Mouse (Mus musculus) central nervous system, embryonic 14 days (tissue): Measurements from ENCODE around the gene Mpz. TPM values are rescaled to one million over a fixed set of nuclear protein-coding genes. Genes with fewer than 3 reads are reported as not detected.

Experiments
- polyA plus RNA-seq: library from polyadenylated mRNA; depleted of rRNA; stranded (reverse); fragments of >200 nt; gene quantifications from 2 replicates; pipeline ENCODE4 v1.2.3, GENCODE M21; 2012; rRNA removed

Mpz gene
- 3.0 and 10.7 TPM in 2 replicates for polyA plus RNA-seq

DNA sequence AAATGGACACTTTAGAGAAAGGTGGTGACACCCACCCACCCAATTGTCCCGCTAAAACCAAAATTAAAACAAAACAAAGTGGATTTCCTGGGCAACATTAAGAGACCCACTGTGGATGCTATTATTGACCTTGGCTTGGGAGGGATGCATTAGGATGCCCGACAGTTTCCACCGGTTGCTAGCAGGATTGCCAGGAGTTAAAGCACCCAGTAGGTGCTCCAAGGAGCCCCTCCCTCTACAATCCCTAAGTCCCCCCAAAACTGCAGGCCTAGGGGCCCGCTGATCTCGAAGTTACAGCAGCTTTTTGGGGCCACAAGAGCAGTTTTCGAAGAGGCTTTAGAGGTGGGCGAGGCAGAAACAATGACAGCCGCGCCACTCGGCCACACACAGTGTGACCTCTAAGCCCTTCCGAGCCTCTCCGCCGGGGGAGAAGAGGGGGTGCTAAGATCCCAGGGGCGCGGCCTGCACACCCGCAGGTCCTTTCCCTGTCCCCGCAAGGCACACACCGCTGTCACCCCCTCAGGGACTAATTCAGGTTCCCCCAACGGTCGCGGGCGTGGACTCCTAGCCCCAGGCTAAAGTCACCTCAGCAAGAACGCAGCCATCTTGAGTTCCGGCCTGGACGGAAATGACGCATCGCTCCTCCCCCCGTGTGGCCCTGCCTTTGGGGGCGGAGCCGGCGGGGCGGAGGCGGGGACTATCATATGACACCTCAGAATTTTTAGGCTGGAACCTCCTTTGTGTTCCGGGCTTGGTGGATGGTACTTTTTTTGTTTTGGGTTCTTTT is at the start of gene Mpz, which contains the start of gene Sdhc:
Gene Mpz, plus strand, starts transcription at position 738 of the 787 bp plus-strand sequence.
Gene Sdhc, minus strand, starts transcription at position 630 of the 787 bp plus-strand sequence.

GRCm38 (mm10) chr1:171113873-171114299 is 36.6 kb upstream of the Mpz start, which contains the start of gene Cfap126:
Gene Cfap126, plus strand, starts transcription at chr1:171113918.

DNA sequence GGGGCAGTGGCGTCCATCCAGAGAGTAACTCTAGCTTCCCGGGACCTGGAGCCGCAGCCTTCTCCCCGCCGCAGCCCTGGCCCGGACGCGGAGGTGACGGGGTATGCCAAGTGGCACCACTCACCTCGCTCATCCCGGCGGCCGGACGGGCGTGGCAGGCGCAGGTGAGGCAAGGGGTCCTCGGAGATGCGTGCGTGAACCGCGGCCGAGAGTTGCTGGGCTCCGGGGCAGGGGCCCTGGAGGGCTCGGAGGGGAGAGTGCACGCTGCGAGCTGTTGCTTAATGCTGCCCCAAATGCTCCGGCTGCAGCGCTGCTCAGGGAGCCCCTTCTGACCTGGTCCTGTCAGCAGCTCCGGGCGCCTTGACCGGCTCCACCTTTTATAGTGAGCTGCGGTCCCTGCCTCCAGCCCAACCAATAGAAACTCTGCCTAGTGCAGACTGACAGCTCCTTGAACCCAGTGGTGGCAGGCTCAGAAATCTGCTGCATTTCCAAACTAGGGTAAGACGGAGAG is 45.4 kb downstream of the Mpz start, which contains the start of gene Pcp4l1:
Gene Pcp4l1, minus strand, starts transcription at position 382 of the 511 bp plus-strand sequence.

Other genes starting within 250 kb of the Mpz start
- 0.15 and 0.35 TPM in 2 replicates for gene Fcrlb, start 237.8 kb upstream of the Mpz start, polyA plus RNA-seq
- gene Fcrla, start 223.1 kb upstream of the Mpz start, polyA plus RNA-seq, result not detected in 2 replicates
- 1.4 and 1.8 TPM in 2 replicates for gene Fcgr2b, start 174.2 kb upstream of the Mpz start, polyA plus RNA-seq
- gene Fcgr4, start 131.8 kb upstream of the Mpz start, polyA plus RNA-seq, result 1.4 and 1.6 TPM in 2 replicates
- 8.3 and 8.7 TPM in 2 replicates for gene Fcgr3, start 85.8 kb upstream of the Mpz start, polyA plus RNA-seq
- 11.1 and 11.3 TPM in 2 replicates for gene Cfap126, start 36.8 kb upstream of the Mpz start, polyA plus RNA-seq
- gene Sdhc, start 108 bp upstream of the Mpz start, polyA plus RNA-seq, result 260 and 262 TPM in 2 replicates
- 16.8 and 17.0 TPM in 2 replicates for gene Pcp4l1, start 45.6 kb downstream of the Mpz start, polyA plus RNA-seq
- gene Nr1i3, start 63.3 kb downstream of the Mpz start, polyA plus RNA-seq, result 0.09 and 0.16 TPM in 2 replicates
- 34.4 and 36.0 TPM in 2 replicates for gene Tomm40l, start 71.8 kb downstream of the Mpz start, polyA plus RNA-seq
- gene Apoa2, start 74.3 kb downstream of the Mpz start, polyA plus RNA-seq, result 2.5 and 3.0 TPM in 2 replicates
- gene Fcer1g, start 83.7 kb downstream of the Mpz start, polyA plus RNA-seq, result 24.0 and 25.7 TPM in 2 replicates
- 3.6 and 4.8 TPM in 2 replicates for gene Adamts4, start 99.7 kb downstream of the Mpz start, polyA plus RNA-seq
- 169 and 171 TPM in 2 replicates for gene Ndufs2, start 100.7 kb downstream of the Mpz start, polyA plus RNA-seq
- 91.4 and 95.1 TPM in 2 replicates for gene B4galt3, start 119.6 kb downstream of the Mpz start, polyA plus RNA-seq
- 97.8 and 102 TPM in 2 replicates for gene Ppox, start 130.5 kb downstream of the Mpz start, polyA plus RNA-seq
- gene Usp21, start 137.3 kb downstream of the Mpz start, polyA plus RNA-seq, result 118 and 126 TPM in 2 replicates
- 57.9 and 63.4 TPM in 2 replicates for gene Ufc1, start 144.3 kb downstream of the Mpz start, polyA plus RNA-seq
- gene Dedd, start 178.4 kb downstream of the Mpz start, polyA plus RNA-seq, result 67.0 and 67.4 TPM in 2 replicates
- 62.0 and 69.0 TPM in 2 replicates for gene Nit1, start 194.9 kb downstream of the Mpz start, polyA plus RNA-seq
- gene Pfdn2, start 195.0 kb downstream of the Mpz start, polyA plus RNA-seq, result 121 TPM in 2 replicates
- 3.2 and 3.6 TPM in 2 replicates for gene Klhdc9, start 210.1 kb downstream of the Mpz start, polyA plus RNA-seq
- 1.1 and 3.1 TPM in 2 replicates for gene Nectin4, start 219.4 kb downstream of the Mpz start, polyA plus RNA-seq
- 0.92 and 1.1 TPM in 2 replicates for gene Arhgap30, start 238.2 kb downstream of the Mpz start, polyA plus RNA-seq